Mouse (Mus musculus) embryo, embryonic 11.5 days (tissue): ENCODE results near the gene Col15a1.

ENCODE experiments used
- DNase-seq: peaks from one replicate; pipeline ENCODE4 v3.0.0-alpha.2; 2012; ENCODE audit warnings: low read depth, low spot score

Gene Col15a1

GRCm38 (mm10) chr4:47272452-47273130 lies 64.6 kb downstream of the Col15a1 start:
- no peak for DNase-seq

- no peak for DNase-seq
These were observed 65.8 kb downstream of the Col15a1 start for GRCm38 (mm10) chr4:47273795-47274194.

GRCm38 (mm10) chr4:47274911-47275310 lies 67.0 kb downstream of the Col15a1 start:
- DNase-seq, result no peak

GRCm38 (mm10) chr4:47278397-47278796 lies 70.4 kb downstream of the Col15a1 start:
- DNase-seq, result no peak

GRCm38 (mm10) chr4:47279085-47279707 lies 71.2 kb downstream of the Col15a1 start:
- DNase-seq, result no peak

- DNase-seq, result no peak
These were observed 72.2 kb downstream of the Col15a1 start for GRCm38 (mm10) chr4:47280126-47280525.

- no peak for DNase-seq
These were observed 74.1 kb downstream of the Col15a1 start for GRCm38 (mm10) chr4:47281920-47282682.

- no peak for DNase-seq
These were observed 76.3 kb downstream of the Col15a1 start for GRCm38 (mm10) chr4:47284311-47284710.

- no peak for DNase-seq
These were observed 76.9 kb downstream of the Col15a1 start for GRCm38 (mm10) chr4:47284874-47285273.

- no peak for DNase-seq
These were observed 78.7 kb downstream of the Col15a1 start for GRCm38 (mm10) chr4:47286599-47287147.

- no peak for DNase-seq
These were observed 79.5 kb downstream of the Col15a1 start for GRCm38 (mm10) chr4:47287468-47287867.

- no peak for DNase-seq
These were observed 80.3 kb downstream of the Col15a1 start for GRCm38 (mm10) chr4:47288306-47288705.

- DNase-seq, result no peak
These were observed 81.6 kb downstream of the Col15a1 start for GRCm38 (mm10) chr4:47289526-47289925.

- DNase-seq, result no peak
These were observed 82.5 kb downstream of the Col15a1 start for GRCm38 (mm10) chr4:47290448-47290847.

GRCm38 (mm10) chr4:47291013-47291412 lies 83.1 kb downstream of the Col15a1 start:
- DNase-seq, result no peak

- DNase-seq, result no peak
These were observed 85.0 kb downstream of the Col15a1 start for GRCm38 (mm10) chr4:47292956-47293355.

- DNase-seq, result no peak
These were observed 86.0 kb downstream of the Col15a1 start for GRCm38 (mm10) chr4:47293771-47294543.

- no peak for DNase-seq
These were observed 86.6 kb downstream of the Col15a1 start for GRCm38 (mm10) chr4:47294544-47295070.

GRCm38 (mm10) chr4:47295547-47295946 lies 87.6 kb downstream of the Col15a1 start:
- no peak for DNase-seq

GRCm38 (mm10) chr4:47300701-47301100 lies 92.7 kb downstream of the Col15a1 start:
- DNase-seq, result no peak

GRCm38 (mm10) chr4:47302610-47303009 lies 94.6 kb downstream of the Col15a1 start:
- DNase-seq, result no peak
